Mouse (Mus musculus) megakaryocyte, embryonic 14.5 days (primary cell): ENCODE measurements around the gene Pappa.

Source experiments
- FLI1 ChIP-seq: IDR thresholded peaks from 2 replicates; pipeline ENCODE4 v1.6.1; 2012; ENCODE audit warnings: low read length, inconsistent platforms, mixed read lengths
- GATA1 ChIP-seq: IDR thresholded peaks from 3 replicates; pipeline ENCODE4 v1.6.1; 2012; ENCODE audit warnings: mixed read lengths, low read length, inconsistent platforms, borderline replicate concordance

- TF ChIP-seq GATA1: no peak
- TF ChIP-seq FLI1: no peak
Measured at GRCm38 (mm10) chr4:65373841-65374240, 249.9 kb downstream of the Pappa start.
